Mouse (Mus musculus): Measurements from ENCODE around the gene Mapt. TPM values are rescaled to one million over a fixed set of nuclear protein-coding genes. Genes with fewer than 3 reads are reported as not detected.

Mapt gene
- total and polyA plus RNA-seq, 3 experiments: 0.21 to 1.7 (median 0.64) TPM

DNA sequence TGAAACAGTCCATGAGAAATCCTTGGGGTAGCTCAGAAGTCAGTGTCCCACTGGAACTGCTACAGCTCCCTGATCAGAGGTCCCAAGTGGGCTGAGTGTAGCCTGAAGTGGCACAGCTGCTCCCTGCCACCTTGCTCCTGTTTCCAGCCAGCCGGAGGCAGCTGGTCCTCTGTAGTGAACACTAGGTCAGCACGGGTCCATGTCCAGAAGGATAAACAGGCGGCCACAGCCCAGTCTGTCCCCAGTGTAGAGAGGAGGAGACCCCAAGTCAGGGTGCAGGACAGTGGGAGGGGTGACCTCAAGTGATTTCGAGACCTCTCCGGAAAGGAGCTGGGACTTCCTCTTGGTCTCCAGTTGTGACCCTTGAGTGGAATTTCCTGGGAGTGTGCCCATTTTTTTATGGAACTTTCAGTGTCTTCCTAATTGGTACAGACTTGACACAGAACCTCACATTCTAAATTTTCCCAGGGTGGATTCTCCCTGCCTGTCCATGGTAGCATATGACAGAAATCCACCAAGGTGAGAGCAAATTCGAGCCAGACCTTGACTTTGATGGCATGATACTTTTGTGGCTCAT is 16.0 kb downstream of the Mapt start:
- TF ChIP-seq RAD21 (IDR thresholded peaks at IDR 0.05; ENCODE audit: low read depth, low read length) (no peak), GABPA (IDR thresholded peaks at IDR 0.05; ENCODE audit: insufficient replicate concordance, low read depth, low read length) (no peak), JUN (IDR thresholded peaks at IDR 0.05; ENCODE audit: insufficient read depth, low read depth, low read length) (no peak), ZMIZ1 (IDR thresholded peaks at IDR 0.05; ENCODE audit: low read depth, low read length) (no peak), CHD1 (IDR thresholded peaks at IDR 0.05; ENCODE audit: low read depth, low read length) (no peak), BHLHE40 (IDR thresholded peaks at IDR 0.05; ENCODE audit: low read depth, low read length) (no peak)
- dilution Hi-C loops (cut with MboI; ENCODE audit: extremely low pct_ligation_motif_present, extremely low pct_unique_long_range_greater_than_20kb, low sequenced_read_pairs) (no loop called here), in situ Hi-C loops (cut with MboI; ENCODE audit: low pct_ligation_motif_present, low pct_unique_long_range_greater_than_20kb, low sequenced_read_pairs) (no loop called here)
- Histone ChIP-seq H3K9me3 (replicated peaks; ENCODE audit: low read length) (no peaks in the 10 kb centered on the region), H3K9ac (ENCODE audit: insufficient read depth, low read depth) (no peak overlapping the region), H3K79me2 (replicated peaks; ENCODE audit: control insufficient read depth, extremely low read depth, insufficient read depth, poor library complexity, severe bottlenecking) (no peaks in the 10 kb centered on the region), H3K27ac (ENCODE audit: insufficient read depth, low read depth) (no peak overlapping the region), H3K4me2 (ENCODE audit: insufficient read depth, low read depth, poor library complexity, severe bottlenecking) (no peak overlapping the region), H3K4me1 (ENCODE audit: control insufficient read depth in 1 of 2, insufficient read depth in 2 of 2) (peaks cover 0 to 9% of the 10 kb centered on the region in 2 experiments; a peak in 1 of 4 replicates), H3K36me3 (replicated peaks in 1 of 2; ENCODE audit: control insufficient read depth in 1 of 2, insufficient read depth in 1 of 2, low read length in 1 of 2) (no peaks in the 10 kb centered on the region), H3K27me3 (replicated peaks) (peaks cover 60% of the 10 kb centered on the region), H3K4me3 (replicated peaks in 1 of 3; ENCODE audit: low read depth in 2 of 3, low read length in 2 of 3, poor library complexity in 1 of 3) (no peak overlapping the region)
- DNase-seq (ENCODE audit: extremely low read depth): no peak

DNA sequence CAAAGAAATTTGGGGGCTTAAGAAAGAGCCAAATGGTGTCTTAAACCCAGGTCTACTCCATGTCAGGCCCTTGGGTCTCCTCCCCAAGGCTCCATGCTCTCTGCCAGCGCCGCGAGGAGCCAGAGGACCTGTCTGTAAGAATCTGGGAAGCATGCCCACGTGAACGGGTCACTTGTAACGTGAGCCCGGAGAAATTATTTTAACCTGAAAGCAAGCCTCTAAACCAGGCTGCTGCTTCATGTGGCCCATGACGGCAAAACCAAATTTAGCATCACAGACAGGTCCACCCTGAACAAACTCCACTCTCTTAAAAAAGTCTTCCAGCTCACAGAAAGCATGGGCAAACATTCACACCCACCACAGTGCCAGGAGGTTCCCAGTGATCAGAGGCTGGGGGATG is 18.2 kb downstream of the Mapt start:
- Histone ChIP-seq H3K27ac (ENCODE audit: insufficient read depth, low read depth) (no peak overlapping the region), H3K4me3 (replicated peaks in 1 of 3; ENCODE audit: low read depth in 2 of 3, low read length in 2 of 3, poor library complexity in 1 of 3) (no peak overlapping the region), H3K9ac (ENCODE audit: insufficient read depth, low read depth) (no peak overlapping the region), H3K27me3 (replicated peaks) (peaks cover 53% of the 10 kb centered on the region), H3K9me3 (replicated peaks; ENCODE audit: low read length) (no peaks in the 10 kb centered on the region), H3K79me2 (replicated peaks; ENCODE audit: control insufficient read depth, extremely low read depth, insufficient read depth, poor library complexity, severe bottlenecking) (no peaks in the 10 kb centered on the region), H3K4me1 (ENCODE audit: control insufficient read depth in 1 of 2, insufficient read depth in 2 of 2) (peaks cover 0 to 9% of the 10 kb centered on the region in 2 experiments; a peak in 1 of 4 replicates), H3K36me3 (replicated peaks in 1 of 2; ENCODE audit: control insufficient read depth in 1 of 2, insufficient read depth in 1 of 2, low read length in 1 of 2) (no peaks in the 10 kb centered on the region), H3K4me2 (ENCODE audit: insufficient read depth, low read depth, poor library complexity, severe bottlenecking) (no peak overlapping the region)
- in situ Hi-C loops (cut with MboI; ENCODE audit: low pct_ligation_motif_present, low pct_unique_long_range_greater_than_20kb, low sequenced_read_pairs): no loop called here
- dilution Hi-C loops (cut with MboI; ENCODE audit: extremely low pct_ligation_motif_present, extremely low pct_unique_long_range_greater_than_20kb, low sequenced_read_pairs): no loop called here
- TF ChIP-seq MAZ (IDR thresholded peaks at IDR 0.05; ENCODE audit: low read depth, low read length) (no peak), MYC (IDR thresholded peaks at IDR 0.05; ENCODE audit: low read depth, low read length) (no peak), RCOR1 (conservative IDR thresholded peaks at IDR 0.05; ENCODE audit: low read depth, low read length) (no peak), MAX (IDR thresholded peaks at IDR 0.05; ENCODE audit: low read length) (no peak), ZNF384 (IDR thresholded peaks at IDR 0.05; ENCODE audit: low read depth, low read length) (no peak), POLR2A (IDR thresholded peaks at IDR 0.05; ENCODE audit: low read depth, low read length) (no peak), HCFC1 (IDR thresholded peaks at IDR 0.05; ENCODE audit: low read depth, low read length) (no peak), JUN (IDR thresholded peaks at IDR 0.05; ENCODE audit: insufficient read depth, low read depth, low read length) (no peak), KAT2A (IDR thresholded peaks at IDR 0.05; ENCODE audit: insufficient replicate concordance, low read length) (no peak), POLR2AphosphoS2 (IDR thresholded peaks at IDR 0.05; ENCODE audit: low read depth, low read length) (no peak), GABPA (IDR thresholded peaks at IDR 0.05; ENCODE audit: insufficient replicate concordance, low read depth, low read length) (no peak), MXI1 (IDR thresholded peaks at IDR 0.05; ENCODE audit: low read depth, low read length) (no peak), PAX5 (IDR thresholded peaks at IDR 0.05; ENCODE audit: low read length) (no peak)
- DNase-seq (ENCODE audit: extremely low read depth): no peak

Measured in CH12.LX (cell line).